Comparison of ENCODE assay signal across 8 mouse cellular contexts in the genomic region with DNA sequence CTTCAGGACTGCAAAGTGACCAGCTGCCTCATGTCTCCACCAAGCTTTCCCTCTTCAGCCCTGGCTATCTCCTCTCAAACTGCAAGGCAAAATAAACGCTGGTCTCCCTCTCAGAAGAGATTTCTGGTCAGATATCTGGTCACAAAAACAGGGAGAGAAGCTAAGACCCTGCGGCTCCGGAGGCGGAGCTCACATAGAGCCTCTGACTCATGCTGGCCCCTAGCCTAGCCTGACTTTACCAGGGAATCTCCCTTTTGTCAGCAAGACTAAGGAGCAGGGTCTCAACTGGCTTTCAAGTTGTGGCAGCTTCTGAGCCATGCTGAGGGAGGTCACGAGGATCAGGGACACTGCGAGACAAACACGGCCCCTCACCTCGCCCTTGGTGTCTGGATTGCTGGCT. TPM values are rescaled to one million over a fixed set of nuclear protein-coding genes. Genes with fewer than 3 reads are reported as not detected.
DNase-seq lines count a peak whose midpoint lies in the region; ATAC-seq and TF ChIP-seq lines count a peak whose summit lies in the region.

No protein-coding gene starts in this region.

- H3K27me3 ChIP-seq in heart, embryonic 10.5 days (ENCODE audit: insufficient read depth, poor library complexity, severe bottlenecking): no peaks in the 10 kb centered on the region
- H3K27me3 ChIP-seq in liver, embryonic 12.5 days (replicated peaks): no peaks in the 10 kb centered on the region
- no peaks in the 10 kb centered on the region for H3K27me3 ChIP-seq in small intestine, adult 2 months (ENCODE audit: control insufficient read depth, insufficient read depth, low read length)

- no peak for ATAC-seq in liver, embryonic 12.5 days
- ATAC-seq in megakaryocyte progenitor cell, adult 5-6 weeks (replicated peaks; ENCODE audit: poor library complexity): no peak

- WGBS in heart, embryonic 10.5 days: 43% methylated on average over 8 of the region's 8 CpGs
- 61% methylated on average over 8 of the region's 8 CpGs for WGBS in liver, embryonic 12.5 days (ENCODE audit: insufficient replicate concordance)
- 61% methylated on average over 8 of the region's 8 CpGs for WGBS in small intestine, adult 2 months

- peaks cover 72% of the 10 kb centered on the region for H3K36me3 ChIP-seq in heart, embryonic 10.5 days
- H3K36me3 ChIP-seq in liver, embryonic 12.5 days: peaks cover 47% of the 10 kb centered on the region
- no peaks in the 10 kb centered on the region for H3K36me3 ChIP-seq in small intestine, adult 2 months (ENCODE audit: control insufficient read depth, insufficient read depth, low read length)

- H3K9me3 ChIP-seq in heart, embryonic 10.5 days: peaks cover 5% of the 10 kb centered on the region
- H3K9me3 ChIP-seq in liver, embryonic 12.5 days (replicated peaks): no peaks in the 10 kb centered on the region; the same call in 1 of the 2 replicates

- no peak for TF ChIP-seq CTCF in small intestine, adult 2 months (IDR thresholded peaks at IDR 0.05; ENCODE audit: extremely low read depth, insufficient read length, insufficient replicate concordance, low read depth, low read length)

- no peak overlapping the region for H3K9ac ChIP-seq in liver, embryonic 12.5 days

- TF ChIP-seq POLR2A in small intestine, adult 2 months (IDR thresholded peaks at IDR 0.05; ENCODE audit: low read depth, low read length): no peak

- H3K4me2 ChIP-seq in liver, embryonic 12.5 days: no peak overlapping the region; the same call in 1 of the 2 replicates

- peaks cover 30% of the 10 kb centered on the region for H3K4me1 ChIP-seq in heart, embryonic 10.5 days
- peaks cover 31% of the 10 kb centered on the region for H3K4me1 ChIP-seq in liver, embryonic 12.5 days
- no peaks in the 10 kb centered on the region for H3K4me1 ChIP-seq in small intestine, adult 2 months (ENCODE audit: control insufficient read depth, insufficient read depth, insufficient read length, low read length)

- H3K27ac ChIP-seq in heart, embryonic 10.5 days: peak overlapping the region; percentile 82
- H3K27ac ChIP-seq in liver, embryonic 12.5 days: peak overlapping the region; percentile 41; the same call in 1 of the 2 replicates
- H3K27ac ChIP-seq in small intestine, adult 2 months (ENCODE audit: insufficient read depth, low read depth, low read length): no peak overlapping the region

- peak overlapping the region; percentile 37; the same call in 1 of the 2 replicates for H3K4me3 ChIP-seq in heart, embryonic 10.5 days
- H3K4me3 ChIP-seq in liver, embryonic 12.5 days: no peak overlapping the region
- peak overlapping the region; percentile 36 for H3K4me3 ChIP-seq in small intestine, adult 2 months (ENCODE audit: low read depth, low read length)

- peak; percentile 19 for DNase-seq in CD4-positive helper T cell, adult 2 months (ENCODE audit: low read depth, low spot score)
- peak; percentile 64 for DNase-seq in adipocyte (ENCODE audit: low spot score)
- DNase-seq in heart, embryonic 10.5 days (ENCODE audit: low spot score): no peak
- no peak for DNase-seq in thymus, postnatal 36 days
- no peak for DNase-seq in cerebellum, postnatal 4 days (ENCODE audit: low spot score in 2 of 2)

RNA-seq across cellular contexts. Expression of a gene that starts 57.3 kb away (rescaled TPM):
- 18.7 and 26.5 TPM in 2 replicates for polyA plus RNA-seq in heart, embryonic 10.5 days (2016; fragmentation: Nextera tagmentation; extraction: Ambion mirVana)
- 41.8 and 44.9 TPM in 2 replicates for polyA plus RNA-seq in liver, embryonic 12.5 days (2016; fragmentation: Nextera tagmentation; extraction: Ambion mirVana)
- 44.6 and 131 TPM in 2 replicates for polyA plus RNA-seq in small intestine, adult 2 months (2012; rRNA removed)
- total RNA-seq in megakaryocyte progenitor cell, adult 5-6 weeks (2015): 23.8 and 25.6 TPM in 2 replicates
- 22.0 and 26.9 TPM in 2 replicates for total RNA-seq in megakaryocyte progenitor cell, adult 5-6 weeks (2017)

Comparison
In these comparisons a context has a peak if more than half of its experiments do, and no peak if none do; other contexts are left out.
1. DNase-seq: peak in CD4-positive helper T cell, adult 2 months (single experiment) and adipocyte (single experiment); none in heart, embryonic 10.5 days (single experiment), thymus, postnatal 36 days (0 of 2) and cerebellum, postnatal 4 days (0 of 2).